Comparison of ENCODE assay signal across 9 mouse cellular contexts in genomic region chr1:55171361-55172325, GRCm38 (mm10). TPM values are rescaled to one million over a fixed set of nuclear protein-coding genes. Genes with fewer than 3 reads are reported as not detected.
DNase-seq lines count a peak whose midpoint lies in the region; ATAC-seq and TF ChIP-seq lines count a peak whose summit lies in the region.
"Had no signal": no experiment of that assay in that cellular context is flagged by ENCODE, and none has a peak within 500 bp of the region (broad histone marks: within the 10 kb centered on the region; RNA-seq: fewer than 3 reads in every experiment).

No protein-coding gene starts in this region.

- 0 out of 2 replicates have a peak overlapping the region, but pooled peaks have one; percentile 7 for H3K27ac ChIP-seq in heart, embryonic 16.5 days (ENCODE audit: low read length)
- H3K27ac ChIP-seq in cortical plate, adult 2 months (ENCODE audit: insufficient read depth, low read length), result no peak overlapping the region
- H3K27ac ChIP-seq in hindbrain, embryonic 14.5 days, result no peak overlapping the region
- no peak overlapping the region for H3K27ac ChIP-seq in midbrain, postnatal 0 days (ENCODE audit: low read depth, low read length)
- no peak overlapping the region for H3K27ac ChIP-seq in gastrocnemius, adult 2 months

- H3K9me3 ChIP-seq in heart, embryonic 16.5 days (replicated peaks; ENCODE audit: control insufficient read depth, low read length), result peaks cover 8% of the 10 kb centered on the region; the same call in 1 of the 2 replicates
- H3K9me3 ChIP-seq in hindbrain, embryonic 14.5 days (ENCODE audit: control insufficient read depth, low read length), result no peaks in the 10 kb centered on the region
- H3K9me3 ChIP-seq in midbrain, postnatal 0 days (ENCODE audit: low read length), result no peaks in the 10 kb centered on the region

- 60% methylated on average over 22 of the region's 22 CpGs for WGBS in heart, embryonic 16.5 days
- 63% methylated on average over 22 of the region's 22 CpGs for WGBS in hindbrain, embryonic 14.5 days
- 63% methylated on average over 22 of the region's 22 CpGs for WGBS in midbrain, postnatal 0 days

- H3K4me2 ChIP-seq in heart, embryonic 16.5 days (ENCODE audit: low read depth, low read length), result peak overlapping the region; percentile 43
- H3K4me2 ChIP-seq in hindbrain, embryonic 14.5 days (replicated peaks), result peak overlapping the region; percentile 33
- H3K4me2 ChIP-seq in midbrain, postnatal 0 days (ENCODE audit: low read depth, low read length, poor library complexity, severe bottlenecking), result peak overlapping the region; percentile 22

- DNase-seq in heart, adult 11 months, result no peak
- DNase-seq in hindbrain, embryonic 14.5 days (ENCODE audit: low spot score), result no peak
- no peak for DNase-seq in midbrain, postnatal 0 days (ENCODE audit: low spot score)
- no peak for DNase-seq in layer of hippocampus, adult 11-12 months (ENCODE audit: low spot score)
- no peak for DNase-seq in urinary bladder, postnatal 14 days (ENCODE audit: low spot score)
- no peak for DNase-seq in gastrocnemius, adult 2 months
- DNase-seq: right cerebral cortex, postnatal 14 days had no signal

- no peaks in the 10 kb centered on the region for H3K4me1 ChIP-seq in heart, embryonic 16.5 days (ENCODE audit: control insufficient read depth, insufficient read depth, low read length)
- H3K4me1 ChIP-seq in cortical plate, adult 2 months (ENCODE audit: control insufficient read depth, insufficient read depth, low read length), result no peaks in the 10 kb centered on the region
- no peaks in the 10 kb centered on the region for H3K4me1 ChIP-seq in hindbrain, embryonic 14.5 days (replicated peaks; ENCODE audit: control insufficient read depth, insufficient read depth, low read length)
- H3K4me1 ChIP-seq in midbrain, postnatal 0 days (ENCODE audit: insufficient read depth, low read length), result no peaks in the 10 kb centered on the region

- TF ChIP-seq CTCF in cortical plate, adult 2 months (IDR thresholded peaks at IDR 0.05; ENCODE audit: extremely low read depth, insufficient read depth, low read length), result no peak
- no peak for TF ChIP-seq CTCF in midbrain, postnatal 0 days (IDR thresholded peaks at IDR 0.05)
- no peak for TF ChIP-seq CTCF in gastrocnemius, adult 2 months (IDR thresholded peaks at IDR 0.05)

- intact Hi-C loops in gastrocnemius, adult 2 months (cut with DNase I), result no loop called here

- H3K27me3 ChIP-seq in heart, embryonic 16.5 days (ENCODE audit: control insufficient read depth, insufficient read depth, low read length), result no peaks in the 10 kb centered on the region
- no peaks in the 10 kb centered on the region for H3K27me3 ChIP-seq in hindbrain, embryonic 14.5 days (ENCODE audit: control insufficient read depth, insufficient read depth, low read length)
- H3K27me3 ChIP-seq in midbrain, postnatal 0 days (ENCODE audit: insufficient read depth, low read length), result no peaks in the 10 kb centered on the region

- H3K4me3 ChIP-seq in heart, embryonic 16.5 days (ENCODE audit: low read length), result peak overlapping the region; percentile 34
- H3K4me3 ChIP-seq in cortical plate, adult 2 months (ENCODE audit: insufficient read depth, low read length), result peak overlapping the region; percentile 22
- H3K4me3 ChIP-seq in hindbrain, embryonic 14.5 days (replicated peaks; ENCODE audit: low read length), result 0 out of 2 replicates have a peak overlapping the region, but pooled peaks have one; percentile 0
- H3K4me3 ChIP-seq in midbrain, postnatal 0 days (ENCODE audit: low read depth, low read length), result peak overlapping the region; percentile 14
- no peak overlapping the region for H3K4me3 ChIP-seq in gastrocnemius, adult 2 months

- peaks cover 4% of the 10 kb centered on the region; the same call in 1 of the 2 replicates for H3K36me3 ChIP-seq in heart, embryonic 16.5 days (ENCODE audit: control insufficient read depth, insufficient read depth)
- H3K36me3 ChIP-seq in hindbrain, embryonic 14.5 days (replicated peaks; ENCODE audit: control insufficient read depth, insufficient read depth), result 0 out of 2 replicates have a peak, but pooled peaks cover 3% of the 10 kb centered on the region
- no peaks in the 10 kb centered on the region for H3K36me3 ChIP-seq in midbrain, postnatal 0 days (ENCODE audit: insufficient read depth, low read length)

- no peak for ATAC-seq in heart, embryonic 16.5 days (replicated peaks; ENCODE audit: extremely low read depth, insufficient read depth, low FRiP score)
- ATAC-seq in hindbrain, embryonic 14.5 days (ENCODE audit: low FRiP score), result no peak; the same call in 1 of the 2 replicates
- ATAC-seq in midbrain, postnatal 0 days (ENCODE audit: low FRiP score), result no peak

- peak overlapping the region; percentile 56; the same call in 1 of the 2 replicates for H3K9ac ChIP-seq in heart, embryonic 16.5 days (ENCODE audit: low read length)
- peak overlapping the region; percentile 34; the same call in 1 of the 2 replicates for H3K9ac ChIP-seq in hindbrain, embryonic 14.5 days
- H3K9ac ChIP-seq in midbrain, postnatal 0 days (replicated peaks; ENCODE audit: low read length, poor library complexity, severe bottlenecking), result no peak overlapping the region

- no peak for TF ChIP-seq POLR2A in cortical plate, adult 2 months (IDR thresholded peaks at IDR 0.05; ENCODE audit: extremely low read depth, insufficient read depth, low read length)

RNA-seq across cellular contexts. Expression of gene Mob4, which starts 40.6 kb away (rescaled TPM):
- 113 and 127 TPM in 2 replicates for polyA plus RNA-seq in heart, embryonic 16.5 days (2015; fragmentation: Nextera tagmentation; extraction: Ambion mirVana)
- polyA plus RNA-seq in cortical plate, adult 2 months (2012; rRNA removed), result 39.2 and 39.8 TPM in 2 replicates
- 157 and 177 TPM in 2 replicates for polyA plus RNA-seq in hindbrain, embryonic 14.5 days (2014; fragmentation: Nextera tagmentation; extraction: Ambion mirVana)
- 80.9 and 83.8 TPM in 2 replicates for total RNA-seq in midbrain, postnatal 0 days (2014; rRNA removed)
- polyA plus RNA-seq in midbrain, postnatal 0 days (2015; fragmentation: Nextera tagmentation; extraction: Ambion mirVana), result 126 and 143 TPM in 2 replicates
- total RNA-seq in gastrocnemius, adult 2 months (2021), result 10 to 100 TPM; 34.2 to 41.9 TPM

RNA-seq across cellular contexts. Expression of gene Rftn2, which starts 54.9 kb away (rescaled TPM):
- polyA plus RNA-seq in heart, embryonic 16.5 days (2015; fragmentation: Nextera tagmentation; extraction: Ambion mirVana), result 10.3 and 11.2 TPM in 2 replicates
- polyA plus RNA-seq in cortical plate, adult 2 months (2012; rRNA removed), result 20.8 TPM in 2 replicates
- 10.2 and 11.6 TPM in 2 replicates for polyA plus RNA-seq in hindbrain, embryonic 14.5 days (2014; fragmentation: Nextera tagmentation; extraction: Ambion mirVana)
- 10.4 and 10.9 TPM in 2 replicates for total RNA-seq in midbrain, postnatal 0 days (2014; rRNA removed)
- polyA plus RNA-seq in midbrain, postnatal 0 days (2015; fragmentation: Nextera tagmentation; extraction: Ambion mirVana), result 11.4 and 12.0 TPM in 2 replicates
- total RNA-seq in gastrocnemius, adult 2 months (2021), result 1 to 10 TPM; 3.3 to 4.9 TPM
